12 mouse cellular contexts compared by ENCODE assay signal in the genomic region with DNA sequence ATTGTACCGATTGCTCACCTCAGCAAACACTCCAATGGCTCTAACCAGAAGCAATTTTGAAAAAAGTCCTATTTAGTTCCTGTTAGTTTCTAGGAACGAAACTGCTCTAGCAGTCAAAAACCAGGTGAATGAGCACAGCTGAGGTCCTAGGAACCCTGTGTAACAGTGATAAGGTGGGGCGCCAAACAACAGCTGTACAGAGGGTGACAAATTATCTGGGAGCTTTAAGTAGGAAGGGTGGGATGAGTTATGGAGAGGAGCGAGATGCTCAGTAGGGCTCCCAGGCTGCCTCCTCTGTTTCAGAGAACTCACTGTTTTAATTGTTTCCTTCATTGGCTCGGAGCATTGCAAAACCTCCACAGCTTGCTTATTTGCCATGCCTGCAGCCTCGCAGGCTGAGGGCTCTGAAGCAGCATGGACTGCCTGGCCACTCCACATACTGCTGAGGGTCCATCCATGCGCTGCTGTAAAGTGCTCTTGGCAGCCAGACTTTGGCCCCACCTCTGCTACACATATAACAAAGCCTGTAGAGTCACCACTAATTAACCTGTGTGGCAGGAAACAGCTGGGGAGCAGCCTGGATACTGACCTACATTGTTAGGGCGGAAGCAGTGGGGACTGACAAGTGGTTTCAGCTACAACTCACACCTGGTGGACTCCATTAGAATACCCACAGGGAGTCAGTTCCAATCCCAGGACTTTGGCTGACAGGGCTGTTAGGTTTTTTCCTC. TPM values are rescaled to one million over a fixed set of nuclear protein-coding genes. Genes with fewer than 3 reads are reported as not detected.
A peak's percentile ranks its signal among the peaks of the same experiment; 100 is the strongest.
DNase-seq lines count a peak whose midpoint lies in the region; ATAC-seq lines count a peak whose summit lies in the region.
"Had no signal": no experiment of that assay in that cellular context is flagged by ENCODE, and none has a peak within 500 bp of the region (broad histone marks: within the 10 kb centered on the region; RNA-seq: fewer than 3 reads in every experiment).

No protein-coding gene starts in this region.

- no peak overlapping the region for H3K27ac ChIP-seq in forebrain, embryonic 12.5 days
- H3K27ac ChIP-seq in forebrain, embryonic 16.5 days (ENCODE audit: low read length): no peak overlapping the region
- H3K27ac ChIP-seq in midbrain, embryonic 13.5 days: no peak overlapping the region
- H3K27ac ChIP-seq in midbrain, embryonic 14.5 days (replicated peaks; ENCODE audit: low read depth, low read length): no peak overlapping the region
- peak overlapping the region; percentile 59 for H3K27ac ChIP-seq in lung, embryonic 16.5 days (ENCODE audit: low read length)
- no peak overlapping the region for H3K27ac ChIP-seq in liver, embryonic 11.5 days (ENCODE audit: low read depth, low read length)
- H3K27ac ChIP-seq: forebrain, embryonic 15.5 days; liver, embryonic 14.5 days had no signal

- WGBS in forebrain, embryonic 12.5 days: 53% methylated on average over 8 of the region's 8 CpGs
- 58% methylated on average over 8 of the region's 8 CpGs for WGBS in forebrain, embryonic 16.5 days
- 63% methylated on average over 8 of the region's 8 CpGs for WGBS in midbrain, embryonic 13.5 days
- WGBS in midbrain, embryonic 14.5 days: 63% methylated on average over 8 of the region's 8 CpGs
- WGBS in lung, embryonic 16.5 days: 45% methylated on average over 8 of the region's 8 CpGs
- WGBS in liver, embryonic 11.5 days: 70% methylated on average over 8 of the region's 8 CpGs

- H3K4me3 ChIP-seq in forebrain, embryonic 12.5 days (replicated peaks): no peak overlapping the region
- no peak overlapping the region for H3K4me3 ChIP-seq in forebrain, embryonic 16.5 days (replicated peaks; ENCODE audit: low read length)
- no peak overlapping the region for H3K4me3 ChIP-seq in midbrain, embryonic 13.5 days (replicated peaks)
- no peak overlapping the region for H3K4me3 ChIP-seq in midbrain, embryonic 14.5 days (replicated peaks; ENCODE audit: low read depth, low read length)
- H3K4me3 ChIP-seq in lung, embryonic 16.5 days (ENCODE audit: low read length): no peak overlapping the region
- no peak overlapping the region for H3K4me3 ChIP-seq in liver, embryonic 11.5 days (ENCODE audit: low read depth, low read length)
- H3K4me3 ChIP-seq: forebrain, embryonic 15.5 days had no signal

- no peak overlapping the region for H3K9ac ChIP-seq in forebrain, embryonic 12.5 days
- H3K9ac ChIP-seq in forebrain, embryonic 16.5 days (replicated peaks; ENCODE audit: low read depth, low read length): no peak overlapping the region
- H3K9ac ChIP-seq in midbrain, embryonic 13.5 days (replicated peaks): no peak overlapping the region
- no peak overlapping the region for H3K9ac ChIP-seq in midbrain, embryonic 14.5 days (replicated peaks; ENCODE audit: low read length)
- no peak overlapping the region; the same call in 1 of the 2 replicates for H3K9ac ChIP-seq in lung, embryonic 16.5 days (ENCODE audit: low read length)
- H3K9ac ChIP-seq in liver, embryonic 11.5 days (ENCODE audit: low read depth, low read length): no peak overlapping the region
- H3K9ac ChIP-seq: forebrain, embryonic 15.5 days; liver, embryonic 14.5 days had no signal

- H3K36me3 ChIP-seq in forebrain, embryonic 12.5 days (replicated peaks): 0 out of 2 replicates have a peak, but pooled peaks cover 3% of the 10 kb centered on the region
- H3K36me3 ChIP-seq in forebrain, embryonic 16.5 days (ENCODE audit: control insufficient read depth, insufficient read depth): 0 out of 2 replicates have a peak, but pooled peaks cover 2% of the 10 kb centered on the region
- H3K36me3 ChIP-seq in midbrain, embryonic 13.5 days: peaks cover 20% of the 10 kb centered on the region
- H3K36me3 ChIP-seq in midbrain, embryonic 14.5 days (ENCODE audit: control insufficient read depth, insufficient read depth, low read length): 0 out of 2 replicates have a peak, but pooled peaks cover 7% of the 10 kb centered on the region
- H3K36me3 ChIP-seq in lung, embryonic 16.5 days (ENCODE audit: control insufficient read depth, insufficient read depth, low read length): no peaks in the 10 kb centered on the region
- peaks cover 2% of the 10 kb centered on the region; the same call in 1 of the 2 replicates for H3K36me3 ChIP-seq in liver, embryonic 11.5 days (ENCODE audit: control insufficient read depth, insufficient read depth, low read length)

- H3K9me3 ChIP-seq in forebrain, embryonic 12.5 days: no peaks in the 10 kb centered on the region
- H3K9me3 ChIP-seq in forebrain, embryonic 16.5 days (ENCODE audit: control insufficient read depth, low read length): no peaks in the 10 kb centered on the region
- H3K9me3 ChIP-seq in midbrain, embryonic 13.5 days: no peaks in the 10 kb centered on the region
- H3K9me3 ChIP-seq in midbrain, embryonic 14.5 days (ENCODE audit: control insufficient read depth, low read length): no peaks in the 10 kb centered on the region
- H3K9me3 ChIP-seq in lung, embryonic 16.5 days (ENCODE audit: control insufficient read depth, low read length): no peaks in the 10 kb centered on the region
- H3K9me3 ChIP-seq in liver, embryonic 11.5 days (ENCODE audit: control insufficient read depth, low read length): no peaks in the 10 kb centered on the region
- H3K9me3 ChIP-seq: forebrain, embryonic 15.5 days had no signal

- 0 out of 2 replicates have a peak, but pooled peaks have one; percentile 39 for ATAC-seq in forebrain, embryonic 12.5 days (ENCODE audit: low FRiP score)
- no peak for ATAC-seq in forebrain, embryonic 16.5 days
- ATAC-seq in midbrain, embryonic 13.5 days: 0 out of 2 replicates have a peak, but pooled peaks have one; percentile 37
- no peak for ATAC-seq in midbrain, embryonic 14.5 days (ENCODE audit: low FRiP score, low TSS enrichment)
- ATAC-seq in lung, embryonic 16.5 days (ENCODE audit: low read depth): peak; percentile 93
- no peak; the same call in 1 of the 2 replicates for ATAC-seq in liver, embryonic 11.5 days (replicated peaks; ENCODE audit: low FRiP score)
- ATAC-seq: forebrain, embryonic 15.5 days had no signal

- H3K4me1 ChIP-seq in forebrain, embryonic 12.5 days: no peaks in the 10 kb centered on the region; the same call in 1 of the 2 replicates
- no peaks in the 10 kb centered on the region for H3K4me1 ChIP-seq in forebrain, embryonic 16.5 days (replicated peaks; ENCODE audit: control insufficient read depth, insufficient read depth, low read length)
- peaks cover 5% of the 10 kb centered on the region; the same call in 1 of the 2 replicates for H3K4me1 ChIP-seq in midbrain, embryonic 13.5 days (replicated peaks)
- no peaks in the 10 kb centered on the region for H3K4me1 ChIP-seq in midbrain, embryonic 14.5 days (ENCODE audit: control insufficient read depth, insufficient read depth, low read length)
- H3K4me1 ChIP-seq in lung, embryonic 16.5 days (replicated peaks; ENCODE audit: control insufficient read depth, insufficient read depth, low read length): peaks cover 5% of the 10 kb centered on the region
- no peaks in the 10 kb centered on the region for H3K4me1 ChIP-seq in liver, embryonic 11.5 days (replicated peaks; ENCODE audit: control insufficient read depth, insufficient read depth, low read length)
- H3K4me1 ChIP-seq: forebrain, embryonic 15.5 days had no signal

- H3K27me3 ChIP-seq in forebrain, embryonic 12.5 days: no peaks in the 10 kb centered on the region
- H3K27me3 ChIP-seq in forebrain, embryonic 16.5 days (replicated peaks; ENCODE audit: control insufficient read depth, insufficient read depth, low read length): no peaks in the 10 kb centered on the region
- no peaks in the 10 kb centered on the region for H3K27me3 ChIP-seq in midbrain, embryonic 13.5 days
- no peaks in the 10 kb centered on the region for H3K27me3 ChIP-seq in midbrain, embryonic 14.5 days (ENCODE audit: control insufficient read depth, insufficient read depth, low read length)
- H3K27me3 ChIP-seq in lung, embryonic 16.5 days (ENCODE audit: control insufficient read depth, insufficient read depth, low read depth, low read length): no peaks in the 10 kb centered on the region
- H3K27me3 ChIP-seq in liver, embryonic 11.5 days (replicated peaks; ENCODE audit: control insufficient read depth, insufficient read depth, low read length): no peaks in the 10 kb centered on the region
- H3K27me3 ChIP-seq: forebrain, embryonic 15.5 days had no signal

- DNase-seq in midbrain, embryonic 14.5 days: no peak
- no peak for DNase-seq in adrenal gland, adult (ENCODE audit: inconsistent age in 2 of 2, low spot score in 1 of 2)
- no peak for DNase-seq in liver, embryonic 11.5 days (ENCODE audit: low spot score)
- DNase-seq in adrenal gland, postnatal 25 days: no peak

- no peak overlapping the region for H3K4me2 ChIP-seq in forebrain, embryonic 12.5 days
- H3K4me2 ChIP-seq in forebrain, embryonic 16.5 days (ENCODE audit: low read length): no peak overlapping the region
- no peak overlapping the region for H3K4me2 ChIP-seq in midbrain, embryonic 13.5 days (replicated peaks)
- no peak overlapping the region for H3K4me2 ChIP-seq in midbrain, embryonic 14.5 days (ENCODE audit: low read length)
- H3K4me2 ChIP-seq in lung, embryonic 16.5 days (ENCODE audit: low read depth, low read length): peak overlapping the region; percentile 17; the same call in 1 of the 2 replicates
- no peak overlapping the region for H3K4me2 ChIP-seq in liver, embryonic 11.5 days
- H3K4me2 ChIP-seq: forebrain, embryonic 15.5 days had no signal

RNA-seq across cellular contexts. Expression of gene Stx19, which starts 7.1 kb away (rescaled TPM):
- polyA plus RNA-seq in forebrain, embryonic 12.5 days (2016; fragmentation: Nextera tagmentation; extraction: Ambion mirVana): 0.64 TPM in 2 replicates
- polyA plus RNA-seq in forebrain, embryonic 16.5 days (2015; fragmentation: Nextera tagmentation; extraction: Ambion mirVana): 0.55 and 0.71 TPM in 2 replicates
- polyA plus RNA-seq in midbrain, embryonic 13.5 days (2015; fragmentation: Nextera tagmentation; extraction: Ambion mirVana): 0.50 and 0.52 TPM in 2 replicates
- 0.20 and 0.39 TPM in 2 replicates for polyA plus RNA-seq in midbrain, embryonic 14.5 days (2014; fragmentation: Nextera tagmentation; extraction: Ambion mirVana)
- 4.2 and 5.0 TPM in 2 replicates for polyA plus RNA-seq in lung, embryonic 16.5 days (2015; fragmentation: Nextera tagmentation; extraction: Ambion mirVana)
- 0.11 and 0.17 TPM in 2 replicates for polyA plus RNA-seq in liver, embryonic 11.5 days (2014; fragmentation: Nextera tagmentation; extraction: Ambion mirVana)
- not detected in 2 replicates for total RNA-seq in adrenal gland, postnatal 25 days (2021)
- total RNA-seq: heart, postnatal 25 days had no signal
- polyA plus RNA-seq: liver, embryonic 14.5 days; testis, adult 2 months had no signal

RNA-seq across cellular contexts. Expression of gene Nsun3, which starts 20.8 kb away (rescaled TPM):
- 12.5 and 12.6 TPM in 2 replicates for polyA plus RNA-seq in forebrain, embryonic 12.5 days (2016; fragmentation: Nextera tagmentation; extraction: Ambion mirVana)
- polyA plus RNA-seq in forebrain, embryonic 16.5 days (2015; fragmentation: Nextera tagmentation; extraction: Ambion mirVana): 11.2 and 11.9 TPM in 2 replicates
- polyA plus RNA-seq in midbrain, embryonic 13.5 days (2015; fragmentation: Nextera tagmentation; extraction: Ambion mirVana): 10.4 and 11.4 TPM in 2 replicates
- 12.2 and 13.3 TPM in 2 replicates for polyA plus RNA-seq in midbrain, embryonic 14.5 days (2014; fragmentation: Nextera tagmentation; extraction: Ambion mirVana)
- polyA plus RNA-seq in lung, embryonic 16.5 days (2015; fragmentation: Nextera tagmentation; extraction: Ambion mirVana): 9.9 and 10.4 TPM in 2 replicates
- 11.1 and 12.1 TPM in 2 replicates for polyA plus RNA-seq in liver, embryonic 11.5 days (2014; fragmentation: Nextera tagmentation; extraction: Ambion mirVana)
- total RNA-seq in adrenal gland, postnatal 25 days (2021): 19.9 and 23.9 TPM in 2 replicates

RNA-seq across cellular contexts. Expression of gene Arl13b, which starts 39.4 kb away (rescaled TPM):
- 17.1 and 18.8 TPM in 2 replicates for polyA plus RNA-seq in forebrain, embryonic 12.5 days (2016; fragmentation: Nextera tagmentation; extraction: Ambion mirVana)
- 22.1 and 28.1 TPM in 2 replicates for polyA plus RNA-seq in forebrain, embryonic 16.5 days (2015; fragmentation: Nextera tagmentation; extraction: Ambion mirVana)
- polyA plus RNA-seq in midbrain, embryonic 13.5 days (2015; fragmentation: Nextera tagmentation; extraction: Ambion mirVana): 13.3 and 14.8 TPM in 2 replicates
- 10.8 and 13.4 TPM in 2 replicates for polyA plus RNA-seq in midbrain, embryonic 14.5 days (2014; fragmentation: Nextera tagmentation; extraction: Ambion mirVana)
- polyA plus RNA-seq in lung, embryonic 16.5 days (2015; fragmentation: Nextera tagmentation; extraction: Ambion mirVana): 20.8 and 22.4 TPM in 2 replicates
- 8.4 and 10.7 TPM in 2 replicates for polyA plus RNA-seq in liver, embryonic 11.5 days (2014; fragmentation: Nextera tagmentation; extraction: Ambion mirVana)
- total RNA-seq in adrenal gland, postnatal 25 days (2021): 14.2 and 16.1 TPM in 2 replicates

RNA-seq across cellular contexts. Expression of gene Pros1, which starts 46.7 kb away (rescaled TPM):
- polyA plus RNA-seq in forebrain, embryonic 12.5 days (2016; fragmentation: Nextera tagmentation; extraction: Ambion mirVana): 13.0 and 13.1 TPM in 2 replicates
- polyA plus RNA-seq in forebrain, embryonic 16.5 days (2015; fragmentation: Nextera tagmentation; extraction: Ambion mirVana): 8.7 and 10.9 TPM in 2 replicates
- 9.1 and 9.3 TPM in 2 replicates for polyA plus RNA-seq in midbrain, embryonic 13.5 days (2015; fragmentation: Nextera tagmentation; extraction: Ambion mirVana)
- polyA plus RNA-seq in midbrain, embryonic 14.5 days (2014; fragmentation: Nextera tagmentation; extraction: Ambion mirVana): 5.6 and 11.2 TPM in 2 replicates
- 74.4 and 79.7 TPM in 2 replicates for polyA plus RNA-seq in lung, embryonic 16.5 days (2015; fragmentation: Nextera tagmentation; extraction: Ambion mirVana)
- 24.2 and 30.8 TPM in 2 replicates for polyA plus RNA-seq in liver, embryonic 11.5 days (2014; fragmentation: Nextera tagmentation; extraction: Ambion mirVana)
- 48.8 and 57.5 TPM in 2 replicates for total RNA-seq in adrenal gland, postnatal 25 days (2021)

Comparison
In these comparisons a context has a peak if more than half of its experiments do, and no peak if none do; other contexts are left out.
1. ATAC-seq: peak in forebrain, embryonic 12.5 days (single experiment), midbrain, embryonic 13.5 days (single experiment) and lung, embryonic 16.5 days (single experiment); none in forebrain, embryonic 16.5 days (single experiment), midbrain, embryonic 14.5 days (single experiment) and liver, embryonic 11.5 days (single experiment).